Mouse (Mus musculus) myocyte (in vitro differentiated cells): ENCODE results near the gene Rcbtb1. TPM values are rescaled to one million over a fixed set of nuclear protein-coding genes. Genes with fewer than 3 reads are reported as not detected.

Source experiments
- H3K27me3 ChIP-seq: one replicate; pipeline ENCODE4 v1.6.1; 2011; ENCODE audit not compliant: control insufficient read depth, insufficient read depth, insufficient read length
- H3K36me3 ChIP-seq: one replicate; pipeline ENCODE4 v1.6.1; 2011; ENCODE audit not compliant: control insufficient read depth, insufficient read depth
- H3K4me2 ChIP-seq: one replicate; pipeline ENCODE4 v1.6.1; 2011; ENCODE audit warnings: low read depth, control low read depth
- H3K4me3 ChIP-seq: one replicate; pipeline ENCODE4 v1.5.1; 2011; ENCODE audit warnings: mild to moderate bottlenecking, control low read depth, moderate library complexity
- H3K79me2 ChIP-seq: one replicate; pipeline ENCODE4 v1.6.1; 2011; ENCODE audit not compliant: control insufficient read depth, insufficient read depth
- H3ac ChIP-seq: one replicate; pipeline ENCODE4 v1.6.1; 2011; ENCODE audit not compliant: control insufficient read depth, insufficient read length
- CEBPB ChIP-seq: IDR thresholded peaks from 2 replicates; pipeline ENCODE4 v1.6.1; 2011; ENCODE audit warnings: mild to moderate bottlenecking, moderate library complexity; ENCODE audit not compliant: poor library complexity, insufficient read depth, severe bottlenecking
- E2F4 ChIP-seq: IDR thresholded peaks from one replicate; pipeline ENCODE4 v1.6.1; 2011; ENCODE audit warnings: mild to moderate bottlenecking, control low read depth, moderate library complexity; ENCODE audit not compliant: insufficient read depth
- MAX ChIP-seq: IDR thresholded peaks from one replicate; pipeline ENCODE4 v1.6.1; 2011; ENCODE audit warnings: low read depth, mild to moderate bottlenecking, control low read depth
- MYOD1 ChIP-seq, 3 experiments: IDR thresholded peaks; one replicate each; pipeline ENCODE4 v1.6.1; 2011; ENCODE audit warnings: control low read depth in 2 of 3, low read depth in 2 of 3, mild to moderate bottlenecking in 2 of 3, moderate library complexity in 1 of 3; ENCODE audit not compliant: insufficient read length in 2 of 3, control insufficient read depth in 1 of 3
- MYOG ChIP-seq, 3 experiments: IDR thresholded peaks; one replicate each; pipeline ENCODE4 v1.6.1; 2011; ENCODE audit warnings: control low read depth in 2 of 3, low read depth in 2 of 3, mild to moderate bottlenecking in 2 of 3; ENCODE audit not compliant: insufficient read length in 2 of 3, control insufficient read depth in 1 of 3, insufficient read depth in 1 of 3
- POLR2A ChIP-seq: IDR thresholded peaks from one replicate; pipeline ENCODE4 v1.6.1; 2011; ENCODE audit warnings: low read depth, mild to moderate bottlenecking, control low read depth, moderate library complexity; ENCODE audit not compliant: insufficient read length
- POLR2AphosphoS2 ChIP-seq: IDR thresholded peaks from one replicate; pipeline ENCODE4 v1.6.1; 2011; ENCODE audit warnings: low read depth, control low read depth; ENCODE audit not compliant: insufficient read length
- REST ChIP-seq: IDR thresholded peaks from one replicate; pipeline ENCODE4 v1.6.1; 2011; ENCODE audit warnings: mild to moderate bottlenecking, control low read depth, moderate library complexity; ENCODE audit not compliant: insufficient read depth, insufficient read length
- SRF ChIP-seq: IDR thresholded peaks from one replicate; pipeline ENCODE4 v1.6.1; 2011; ENCODE audit warnings: low read depth; ENCODE audit not compliant: control insufficient read depth, insufficient read length
- TCF12 ChIP-seq: IDR thresholded peaks from one replicate; pipeline ENCODE4 v1.6.1; 2011; ENCODE audit warnings: mild to moderate bottlenecking, control low read depth; ENCODE audit not compliant: poor library complexity, insufficient read depth, severe bottlenecking
- TCF3 ChIP-seq: IDR thresholded peaks from one replicate; pipeline ENCODE4 v1.6.1; 2011; ENCODE audit warnings: low read depth, control low read depth; ENCODE audit not compliant: insufficient read length
- USF1 ChIP-seq: IDR thresholded peaks from one replicate; pipeline ENCODE4 v1.6.1; 2011; ENCODE audit warnings: low read depth, mild to moderate bottlenecking, control low read depth, moderate library complexity
- polyA plus RNA-seq: library from polyadenylated mRNA; unstranded; fragments of >200 nt; fragmentation: generic; extraction: Trizol; gene quantifications from one replicate; pipeline ENCODE4 v1.2.1, GENCODE M21; 2012; ENCODE audit warnings: missing spikeins

The Rcbtb1 gene
- 5.7 TPM for polyA plus RNA-seq

- no peaks in the 10 kb centered on the region for H3K27me3 ChIP-seq
- TF ChIP-seq TCF12: no peak
- peak; percentile 97 for TF ChIP-seq USF1
- TF ChIP-seq TCF3: no peak
- TF ChIP-seq CEBPB: no peak
- peak; percentile 45 for TF ChIP-seq SRF
- peak; percentile 64 for TF ChIP-seq POLR2A
- peak; percentile 65 for TF ChIP-seq POLR2AphosphoS2
- TF ChIP-seq MAX: no peak
- TF ChIP-seq E2F4: peak; percentile 77
- TF ChIP-seq REST: no peak
- no peak for TF ChIP-seq MYOD1 (IDR thresholded peaks at IDR 0.05; ENCODE audit: control insufficient read depth in 1 of 3, insufficient read length in 2 of 3, low read depth in 2 of 3)
- TF ChIP-seq MYOG (IDR thresholded peaks at IDR 0.05; ENCODE audit: control insufficient read depth in 1 of 3, insufficient read depth in 1 of 3, insufficient read length in 2 of 3, low read depth in 2 of 3): no peak
These were observed at the start of gene Rcbtb1 for GRCm38 (mm10) chr14:59200711-59201603. Gene Rcbtb1, plus strand, starts transcription at chr14:59201209.

GRCm38 (mm10) chr14:59155589-59155988 lies 45.4 kb upstream of the Rcbtb1 start:
- H3K36me3 ChIP-seq: no peaks in the 10 kb centered on the region
- TF ChIP-seq CEBPB: no peak
- TF ChIP-seq SRF: no peak
- no peak for TF ChIP-seq POLR2AphosphoS2
- TF ChIP-seq POLR2A: no peak
- TF ChIP-seq MYOG (IDR thresholded peaks at IDR 0.05; ENCODE audit: control insufficient read depth in 1 of 3, insufficient read depth in 1 of 3, insufficient read length in 2 of 3, low read depth in 2 of 3): no peak
- no peak for TF ChIP-seq MYOD1 (IDR thresholded peaks at IDR 0.05; ENCODE audit: control insufficient read depth in 1 of 3, insufficient read length in 2 of 3, low read depth in 2 of 3)
- no peak for TF ChIP-seq TCF3
- TF ChIP-seq MAX: no peak
- no peak for TF ChIP-seq TCF12
- TF ChIP-seq E2F4: no peak
- TF ChIP-seq USF1: no peak
- TF ChIP-seq REST: no peak
- no peaks in the 10 kb centered on the region for H3K27me3 ChIP-seq
- no peaks in the 10 kb centered on the region for H3K79me2 ChIP-seq
- H3ac ChIP-seq: no peak overlapping the region
- H3K4me2 ChIP-seq: no peak overlapping the region
- no peak overlapping the region for H3K4me3 ChIP-seq

More at GRCm38 (mm10) chr14:59200711-59201603, at the start of gene Rcbtb1:
- Histone ChIP-seq H3K4me2 (peak within 1 kb of the TSS; percentile 78), H3ac (peak within 1 kb of the TSS; percentile 90), H3K36me3 (no peaks in the 10 kb centered on the region), H3K79me2 (peaks cover 31% of the 10 kb centered on the region), H3K4me3 (peak within 1 kb of the TSS; percentile 36)

GRCm38 (mm10) chr14:59157016-59157698 lies 43.9 kb upstream of the Rcbtb1 start:
- TF ChIP-seq REST (no peak), MYOD1 (IDR thresholded peaks at IDR 0.05; ENCODE audit: control insufficient read depth in 1 of 3, insufficient read length in 2 of 3, low read depth in 2 of 3) (no peak), TCF12 (no peak), MYOG (IDR thresholded peaks at IDR 0.05; ENCODE audit: control insufficient read depth in 1 of 3, insufficient read depth in 1 of 3, insufficient read length in 2 of 3, low read depth in 2 of 3) (no peak), SRF (no peak), POLR2AphosphoS2 (no peak), TCF3 (no peak)
- Histone ChIP-seq H3ac (no peak overlapping the region), H3K36me3 (no peaks in the 10 kb centered on the region), H3K4me3 (no peak overlapping the region), H3K4me2 (no peak overlapping the region), H3K79me2 (no peaks in the 10 kb centered on the region), H3K27me3 (no peaks in the 10 kb centered on the region)

- Histone ChIP-seq H3K4me2 (no peak within 1 kb of the TSS), H3ac (no peak within 1 kb of the TSS), H3K27me3 (peaks cover 11% of the 10 kb centered on the region), H3K4me3 (no peak within 1 kb of the TSS), H3K79me2 (no peaks in the 10 kb centered on the region), H3K36me3 (no peaks in the 10 kb centered on the region)
- TF ChIP-seq SRF: no peak
- no peak for TF ChIP-seq TCF3
- TF ChIP-seq CEBPB: no peak
- TF ChIP-seq E2F4: no peak
- TF ChIP-seq POLR2A: no peak
- TF ChIP-seq MYOG (IDR thresholded peaks at IDR 0.05; ENCODE audit: control insufficient read depth in 1 of 3, insufficient read depth in 1 of 3, insufficient read length in 2 of 3, low read depth in 2 of 3): no peak
- no peak for TF ChIP-seq POLR2AphosphoS2
- no peak for TF ChIP-seq TCF12
- TF ChIP-seq MYOD1 (IDR thresholded peaks at IDR 0.05; ENCODE audit: control insufficient read depth in 1 of 3, insufficient read length in 2 of 3, low read depth in 2 of 3): no peak
- no peak for TF ChIP-seq REST
These were observed 22.4 kb upstream of the Rcbtb1 start, which contains the start of gene Gm5142 for GRCm38 (mm10) chr14:59178649-59179048. Gene Gm5142, minus strand, starts transcription at chr14:59178749.
